Mouse (Mus musculus) lung, embryonic 15.5 days (tissue): Measurements from ENCODE around the gene Lrrc32. TPM values are rescaled to one million over a fixed set of nuclear protein-coding genes. Genes with fewer than 3 reads are reported as not detected.

Source experiments
- ATAC-seq: fragments of 200-750 bp; cut with Nextera tagmentation; 2 replicates; pipeline ENCODE4 v1.8.0; 2017; ENCODE audit warnings: moderate number of reproducible peaks, borderline replicate concordance; ENCODE audit not compliant: low FRiP score, low TSS enrichment; ENCODE audit errors: extremely low read depth
- H3K27ac ChIP-seq: fragments of 300-500 bp; sonication (generic); 2 replicates; pipeline ENCODE4 v1.5.1; 2015; ENCODE audit warnings: moderate library complexity, mild to moderate bottlenecking, inconsistent platforms
- H3K27me3 ChIP-seq: fragments of 300-500 bp; sonication (generic); 2 replicates; pipeline ENCODE4 v1.6.1; 2015; ENCODE audit warnings: inconsistent platforms
- H3K36me3 ChIP-seq: fragments of 300-500 bp; sonication (generic); 2 replicates; pipeline ENCODE4 v1.6.1; 2015; ENCODE audit warnings: inconsistent platforms
- H3K4me1 ChIP-seq: fragments of 300-500 bp; sonication (generic); 2 replicates; pipeline ENCODE4 v1.6.1; 2015; ENCODE audit warnings: inconsistent platforms
- H3K4me2 ChIP-seq: fragments of 300-500 bp; sonication (generic); 2 replicates; pipeline ENCODE4 v1.6.1; 2015; ENCODE audit warnings: inconsistent platforms, mild to moderate bottlenecking, moderate library complexity
- H3K4me3 ChIP-seq: fragments of 300-500 bp; sonication (generic); 2 replicates; pipeline ENCODE4 v1.5.1; 2015; ENCODE audit warnings: mild to moderate bottlenecking, inconsistent platforms
- H3K9ac ChIP-seq: fragments of 300-500 bp; sonication (generic); 2 replicates; pipeline ENCODE4 v1.6.1; 2015; ENCODE audit warnings: inconsistent platforms
- H3K9me3 ChIP-seq: fragments of 300-500 bp; sonication (generic); 2 replicates; pipeline ENCODE4 v1.6.1; 2016; ENCODE audit warnings: inconsistent platforms
- WGBS: fragments of 180-500 bp; shearing (Covaris S2); methylation state at CpG from one replicate; pipeline ENCODE4 v1.1.7; 2015; 5-methylcytosine and 5-hydroxymethylcytosine counted together
- polyA plus RNA-seq: library from polyadenylated mRNA; unstranded; fragments of >200 nt; fragmentation: Nextera tagmentation; extraction: Ambion mirVana; gene quantifications from 2 replicates; pipeline ENCODE4 v1.2.1, GENCODE M21; 2015

Lrrc32 gene
- polyA plus RNA-seq, 1 experiment from 2014 or later, result 5.5 TPM

GRCm38 (mm10) chr7:98480481-98480880 is 8.6 kb upstream of the Lrrc32 start:
- Histone ChIP-seq H3K9me3 (no peaks in the 10 kb centered on the region), H3K36me3 (no peaks in the 10 kb centered on the region), H3K27me3 (peaks cover 5% of the 10 kb centered on the region; the same call in 1 of the 2 replicates), H3K4me1 (peaks cover 22% of the 10 kb centered on the region), H3K4me3 (no peak overlapping the region), H3K9ac (no peak overlapping the region), H3K4me2 (no peak overlapping the region), H3K27ac (no peak overlapping the region)
- 85% methylated on average over 1 of the region's 1 CpGs for WGBS
- ATAC-seq, result no peak

GRCm38 (mm10) chr7:98481066-98481734 is 7.9 kb upstream of the Lrrc32 start:
- Histone ChIP-seq H3K9me3 (no peaks in the 10 kb centered on the region), H3K9ac (no peak overlapping the region), H3K36me3 (no peaks in the 10 kb centered on the region), H3K27ac (no peak overlapping the region), H3K4me2 (no peak overlapping the region), H3K4me1 (peaks cover 22% of the 10 kb centered on the region), H3K4me3 (no peak overlapping the region), H3K27me3 (peaks cover 5% of the 10 kb centered on the region; the same call in 1 of the 2 replicates)
- 15% methylated on average over 9 of the region's 9 CpGs for WGBS
- ATAC-seq, result peak; percentile 39; the same call in 1 of the 2 replicates

GRCm38 (mm10) chr7:98481861-98482260 is 7.2 kb upstream of the Lrrc32 start:
- peaks cover 5% of the 10 kb centered on the region; the same call in 1 of the 2 replicates for H3K27me3 ChIP-seq
- H3K4me1 ChIP-seq, result peaks cover 27% of the 10 kb centered on the region
- H3K9ac ChIP-seq, result no peak overlapping the region
- no peak overlapping the region for H3K4me2 ChIP-seq
- no peaks in the 10 kb centered on the region for H3K9me3 ChIP-seq
- H3K27ac ChIP-seq, result no peak overlapping the region
- WGBS, result 71% methylated on average over 8 of the region's 8 CpGs
- no peak overlapping the region for H3K4me3 ChIP-seq
- no peak for ATAC-seq
- no peaks in the 10 kb centered on the region for H3K36me3 ChIP-seq

GRCm38 (mm10) chr7:98482551-98483267 is 6.4 kb upstream of the Lrrc32 start:
- no peaks in the 10 kb centered on the region for H3K9me3 ChIP-seq
- WGBS, result 26% methylated on average over 12 of the region's 12 CpGs
- no peak overlapping the region for H3K9ac ChIP-seq
- peak overlapping the region; percentile 14; the same call in 1 of the 2 replicates for H3K4me2 ChIP-seq
- H3K27ac ChIP-seq, result peak overlapping the region; percentile 69
- peaks cover 5% of the 10 kb centered on the region; the same call in 1 of the 2 replicates for H3K27me3 ChIP-seq
- no peak overlapping the region for H3K4me3 ChIP-seq
- ATAC-seq, result peak; percentile 55
- peaks cover 27% of the 10 kb centered on the region for H3K4me1 ChIP-seq
- H3K36me3 ChIP-seq, result no peaks in the 10 kb centered on the region

- H3K4me2 ChIP-seq, result peak overlapping the region; percentile 14; the same call in 1 of the 2 replicates
- ATAC-seq, result no peak
- 26% methylated on average over 8 of the region's 8 CpGs for WGBS
Measured at GRCm38 (mm10) chr7:98483268-98483607, 5.8 kb upstream of the Lrrc32 start.

GRCm38 (mm10) chr7:98484878-98485277 is 4.2 kb upstream of the Lrrc32 start:
- Histone ChIP-seq H3K4me2 (no peak overlapping the region), H3K9me3 (no peaks in the 10 kb centered on the region), H3K4me3 (no peak overlapping the region), H3K27ac (no peak overlapping the region), H3K9ac (no peak overlapping the region), H3K27me3 (peaks cover 12% of the 10 kb centered on the region; the same call in 1 of the 2 replicates), H3K4me1 (peaks cover 37% of the 10 kb centered on the region), H3K36me3 (no peaks in the 10 kb centered on the region)
- ATAC-seq, result no peak
- 78% methylated on average over 3 of the region's 3 CpGs for WGBS

More at GRCm38 (mm10) chr7:98483268-98483607, 5.8 kb upstream of the Lrrc32 start:
- Histone ChIP-seq H3K9me3 (no peaks in the 10 kb centered on the region), H3K9ac (no peak overlapping the region), H3K4me1 (peaks cover 27% of the 10 kb centered on the region), H3K36me3 (no peaks in the 10 kb centered on the region), H3K27me3 (peaks cover 5% of the 10 kb centered on the region; the same call in 1 of the 2 replicates), H3K4me3 (no peak overlapping the region), H3K27ac (peak overlapping the region; percentile 69)

- H3K27ac ChIP-seq, result no peak overlapping the region
- H3K27me3 ChIP-seq, result peaks cover 10% of the 10 kb centered on the region; the same call in 1 of the 2 replicates
- no peak overlapping the region for H3K4me3 ChIP-seq
- no peaks in the 10 kb centered on the region for H3K36me3 ChIP-seq
- H3K9ac ChIP-seq, result no peak overlapping the region
- 70% methylated on average over 4 of the region's 4 CpGs for WGBS
- peaks cover 43% of the 10 kb centered on the region for H3K4me1 ChIP-seq
- H3K9me3 ChIP-seq, result no peaks in the 10 kb centered on the region
- no peak for ATAC-seq
- no peak overlapping the region for H3K4me2 ChIP-seq
Measured at GRCm38 (mm10) chr7:98485508-98485907, 3.6 kb upstream of the Lrrc32 start.

GRCm38 (mm10) chr7:98486471-98486917 is 2.6 kb upstream of the Lrrc32 start:
- no peak overlapping the region for H3K4me3 ChIP-seq
- H3K27ac ChIP-seq, result no peak overlapping the region
- 0 out of 2 replicates have a peak, but pooled peaks cover 6% of the 10 kb centered on the region for H3K27me3 ChIP-seq
- no peak overlapping the region for H3K4me2 ChIP-seq
- ATAC-seq, result no peak
- WGBS, result 47% methylated on average over 7 of the region's 7 CpGs
- no peak overlapping the region for H3K9ac ChIP-seq
- H3K4me1 ChIP-seq, result peaks cover 40% of the 10 kb centered on the region
- H3K9me3 ChIP-seq, result no peaks in the 10 kb centered on the region
- H3K36me3 ChIP-seq, result no peaks in the 10 kb centered on the region

- WGBS, result 87% methylated on average over 11 of the region's 11 CpGs
- no peak overlapping the region for H3K4me2 ChIP-seq
- no peak overlapping the region for H3K4me3 ChIP-seq
- H3K4me1 ChIP-seq, result peaks cover 36% of the 10 kb centered on the region
- ATAC-seq, result no peak
- no peaks in the 10 kb centered on the region for H3K9me3 ChIP-seq
- no peak overlapping the region for H3K27ac ChIP-seq
- no peaks in the 10 kb centered on the region for H3K36me3 ChIP-seq
- no peak overlapping the region for H3K9ac ChIP-seq
- H3K27me3 ChIP-seq, result 0 out of 2 replicates have a peak, but pooled peaks cover 6% of the 10 kb centered on the region
Measured at GRCm38 (mm10) chr7:98487202-98487980, 1.7 kb upstream of the Lrrc32 start.

- peak; percentile 12; the same call in 1 of the 2 replicates for ATAC-seq
- Histone ChIP-seq H3K27ac (no peak overlapping the region), H3K27me3 (0 out of 2 replicates have a peak, but pooled peaks cover 6% of the 10 kb centered on the region), H3K9ac (no peak overlapping the region; the same call in 1 of the 2 replicates), H3K36me3 (no peaks in the 10 kb centered on the region), H3K4me1 (peaks cover 29% of the 10 kb centered on the region), H3K4me3 (no peak overlapping the region), H3K4me2 (no peak overlapping the region), H3K9me3 (no peaks in the 10 kb centered on the region)
- WGBS, result 90% methylated on average over 13 of the region's 13 CpGs
Measured at GRCm38 (mm10) chr7:98488398-98489130, 519 bp upstream of the Lrrc32 start.

- Histone ChIP-seq H3K4me1 (peaks cover 33% of the 10 kb centered on the region), H3K36me3 (no peaks in the 10 kb centered on the region), H3K9me3 (no peaks in the 10 kb centered on the region), H3K4me3 (peak overlapping the region; percentile 51), H3K27me3 (0 out of 2 replicates have a peak, but pooled peaks cover 6% of the 10 kb centered on the region), H3K4me2 (peak overlapping the region; percentile 90), H3K9ac (peak overlapping the region; percentile 41; the same call in 1 of the 2 replicates), H3K27ac (no peak overlapping the region)
- peak; percentile 78 for ATAC-seq
- WGBS, result under 1% methylated on average over 50 of the region's 50 CpGs
Measured at GRCm38 (mm10) chr7:98489623-98490084, 571 bp downstream of the Lrrc32 start.
